Mouse (Mus musculus) heart, embryonic 15.5 days (tissue): Measurements from ENCODE around the gene D130052B06Rik. TPM values are rescaled to one million over a fixed set of nuclear protein-coding genes. Genes with fewer than 3 reads are reported as not detected.
A peak's percentile ranks its signal among the peaks of the same experiment; 100 is the strongest.

Source experiments
- ATAC-seq: fragments of 200-750 bp; cut with Nextera tagmentation; replicated peaks from 2 replicates; pipeline ENCODE4 v1.8.0; 2017; ENCODE audit warnings: low read depth, moderate TSS enrichment; ENCODE audit not compliant: insufficient number of reproducible peaks, insufficient read depth, low FRiP score
- H3K27ac ChIP-seq: fragments of 300-500 bp; sonication (generic); 2 replicates; pipeline ENCODE4 v1.5.1; 2015; ENCODE audit warnings: mild to moderate bottlenecking, inconsistent platforms
- H3K27me3 ChIP-seq: fragments of 300-500 bp; sonication (generic); 2 replicates; pipeline ENCODE4 v1.6.1; 2015; ENCODE audit warnings: inconsistent platforms
- H3K36me3 ChIP-seq: fragments of 300-500 bp; sonication (generic); 2 replicates; pipeline ENCODE4 v1.6.1; 2015; ENCODE audit warnings: mild to moderate bottlenecking, inconsistent platforms
- H3K4me1 ChIP-seq: fragments of 300-500 bp; sonication (generic); replicated peaks from 2 replicates; pipeline ENCODE4 v1.6.1; 2015; ENCODE audit warnings: inconsistent platforms
- H3K4me2 ChIP-seq: fragments of 300-500 bp; sonication (generic); 2 replicates; pipeline ENCODE4 v1.6.1; 2015; ENCODE audit warnings: inconsistent platforms, mild to moderate bottlenecking, moderate library complexity
- H3K4me3 ChIP-seq: fragments of 300-500 bp; sonication (generic); 2 replicates; pipeline ENCODE4 v1.5.1; 2015; ENCODE audit warnings: mild to moderate bottlenecking, inconsistent platforms
- H3K9ac ChIP-seq: fragments of 300-500 bp; sonication (generic); 2 replicates; pipeline ENCODE4 v1.6.1; 2015; ENCODE audit warnings: mild to moderate bottlenecking, inconsistent platforms
- H3K9me3 ChIP-seq: fragments of 300-500 bp; sonication (generic); replicated peaks from 2 replicates; pipeline ENCODE4 v1.6.1; 2016; ENCODE audit warnings: inconsistent platforms
- WGBS: fragments of 180-500 bp; shearing (Covaris S2); methylation state at CpG from one replicate; pipeline ENCODE4 v1.1.7; 2015; ENCODE audit warnings: mixed read lengths; 5-methylcytosine and 5-hydroxymethylcytosine counted together
- polyA plus RNA-seq: library from polyadenylated mRNA; unstranded; fragments of >200 nt; fragmentation: Nextera tagmentation; extraction: Ambion mirVana; gene quantifications from 2 replicates; pipeline ENCODE4 v1.2.1, GENCODE M21; 2015

D130052B06Rik gene
- not detected in 2 replicates for polyA plus RNA-seq

- no peak for ATAC-seq
These were observed at the start of gene D130052B06Rik for GRCm38 (mm10) chr11:33598986-33599385. Gene D130052B06Rik (plus strand): TSS chr11:33599302.

GRCm38 (mm10) chr11:33550861-33551560 lies 48.1 kb upstream of the D130052B06Rik start:
- WGBS = 47% methylated on average over 14 of the region's 14 CpGs
- no peaks in the 10 kb centered on the region for H3K36me3 ChIP-seq
- no peaks in the 10 kb centered on the region for H3K27me3 ChIP-seq
- H3K4me3 ChIP-seq = no peak overlapping the region
- 0 out of 2 replicates have a peak, but pooled peaks cover 3% of the 10 kb centered on the region for H3K4me1 ChIP-seq
- peak overlapping the region; percentile 32 for H3K4me2 ChIP-seq
- ATAC-seq = no peak
- H3K27ac ChIP-seq = no peak overlapping the region
- no peak overlapping the region for H3K9ac ChIP-seq
- H3K9me3 ChIP-seq = no peaks in the 10 kb centered on the region

More at GRCm38 (mm10) chr11:33598986-33599385, at the start of gene D130052B06Rik:
- H3K4me1 ChIP-seq = no peaks in the 10 kb centered on the region
- H3K27ac ChIP-seq = no peak within 1 kb of the TSS
- H3K4me3 ChIP-seq = no peak within 1 kb of the TSS
- no peak within 1 kb of the TSS for H3K9ac ChIP-seq
- 63% methylated on average over 4 of the region's 4 CpGs for WGBS
- H3K4me2 ChIP-seq = no peak within 1 kb of the TSS
- no peaks in the 10 kb centered on the region for H3K36me3 ChIP-seq
- H3K9me3 ChIP-seq = no peaks in the 10 kb centered on the region
- H3K27me3 ChIP-seq = no peaks in the 10 kb centered on the region

GRCm38 (mm10) chr11:33554123-33554522 lies 45.0 kb upstream of the D130052B06Rik start:
- Histone ChIP-seq H3K4me2 (no peak overlapping the region), H3K27me3 (no peaks in the 10 kb centered on the region), H3K9me3 (no peaks in the 10 kb centered on the region), H3K4me1 (0 out of 2 replicates have a peak, but pooled peaks cover 3% of the 10 kb centered on the region), H3K27ac (no peak overlapping the region), H3K4me3 (no peak overlapping the region), H3K9ac (no peak overlapping the region), H3K36me3 (no peaks in the 10 kb centered on the region)
- WGBS = 76% methylated on average over 8 of the region's 8 CpGs
- ATAC-seq = no peak

GRCm38 (mm10) chr11:33563921-33564320 lies 35.2 kb upstream of the D130052B06Rik start:
- Histone ChIP-seq H3K36me3 (no peaks in the 10 kb centered on the region), H3K27me3 (no peaks in the 10 kb centered on the region), H3K9me3 (no peaks in the 10 kb centered on the region), H3K27ac (no peak overlapping the region), H3K4me2 (no peak overlapping the region), H3K4me3 (no peak overlapping the region), H3K4me1 (no peaks in the 10 kb centered on the region), H3K9ac (no peak overlapping the region)
- no peak for ATAC-seq
- WGBS = 77% methylated on average over 2 of the region's 2 CpGs

- no peak overlapping the region for H3K4me2 ChIP-seq
- H3K4me3 ChIP-seq = no peak overlapping the region
- H3K4me1 ChIP-seq = no peaks in the 10 kb centered on the region
- no peak overlapping the region for H3K9ac ChIP-seq
- ATAC-seq = no peak
- H3K27ac ChIP-seq = no peak overlapping the region
- H3K36me3 ChIP-seq = no peaks in the 10 kb centered on the region
- H3K27me3 ChIP-seq = no peaks in the 10 kb centered on the region
- no peaks in the 10 kb centered on the region for H3K9me3 ChIP-seq
These were observed 28.7 kb upstream of the D130052B06Rik start for GRCm38 (mm10) chr11:33570413-33570812.

- Histone ChIP-seq H3K27ac (no peak overlapping the region), H3K27me3 (no peaks in the 10 kb centered on the region), H3K4me2 (no peak overlapping the region), H3K9ac (no peak overlapping the region), H3K9me3 (no peaks in the 10 kb centered on the region), H3K4me3 (no peak overlapping the region), H3K36me3 (no peaks in the 10 kb centered on the region), H3K4me1 (no peaks in the 10 kb centered on the region)
- ATAC-seq = no peak
- 83% methylated on average over 3 of the region's 3 CpGs for WGBS
These were observed 24.2 kb upstream of the D130052B06Rik start for GRCm38 (mm10) chr11:33574944-33575343.

- Histone ChIP-seq H3K4me3 (no peak within 1 kb of the TSS), H3K27ac (no peak within 1 kb of the TSS), H3K4me2 (no peak within 1 kb of the TSS), H3K9me3 (no peaks in the 10 kb centered on the region), H3K9ac (no peak within 1 kb of the TSS), H3K4me1 (no peaks in the 10 kb centered on the region), H3K36me3 (no peaks in the 10 kb centered on the region), H3K27me3 (no peaks in the 10 kb centered on the region)
- WGBS = 48% methylated on average over 6 of the region's 6 CpGs
- no peak for ATAC-seq
These were observed 20.2 kb upstream of the D130052B06Rik start, which contains the start of gene Gabrp for GRCm38 (mm10) chr11:33578859-33579258. Gene Gabrp (minus strand): TSS chr11:33578959.

- no peaks in the 10 kb centered on the region for H3K9me3 ChIP-seq
- no peak overlapping the region for H3K4me3 ChIP-seq
- H3K27me3 ChIP-seq = no peaks in the 10 kb centered on the region
- H3K4me1 ChIP-seq = no peaks in the 10 kb centered on the region
- ATAC-seq = no peak
- H3K27ac ChIP-seq = no peak overlapping the region
- H3K36me3 ChIP-seq = no peaks in the 10 kb centered on the region
- H3K9ac ChIP-seq = no peak overlapping the region
- 20% methylated on average over 3 of the region's 3 CpGs for WGBS
- H3K4me2 ChIP-seq = no peak overlapping the region
These were observed 19.5 kb upstream of the D130052B06Rik start for GRCm38 (mm10) chr11:33579621-33580020.

- WGBS = 76% methylated on average over 6 of the region's 6 CpGs
- Histone ChIP-seq H3K4me1 (no peaks in the 10 kb centered on the region), H3K9ac (no peak overlapping the region), H3K4me3 (no peak overlapping the region), H3K27me3 (no peaks in the 10 kb centered on the region), H3K9me3 (no peaks in the 10 kb centered on the region), H3K27ac (no peak overlapping the region), H3K36me3 (no peaks in the 10 kb centered on the region), H3K4me2 (no peak overlapping the region)
- ATAC-seq = no peak
These were observed 12.5 kb upstream of the D130052B06Rik start for GRCm38 (mm10) chr11:33586614-33587013.

GRCm38 (mm10) chr11:33590771-33591170 lies 8.3 kb upstream of the D130052B06Rik start:
- no peak overlapping the region for H3K9ac ChIP-seq
- H3K36me3 ChIP-seq = no peaks in the 10 kb centered on the region
- H3K27ac ChIP-seq = no peak overlapping the region
- no peak for ATAC-seq
- no peaks in the 10 kb centered on the region for H3K4me1 ChIP-seq
- no peaks in the 10 kb centered on the region for H3K9me3 ChIP-seq
- no peaks in the 10 kb centered on the region for H3K27me3 ChIP-seq
- WGBS = 82% methylated on average over 3 of the region's 3 CpGs
- no peak overlapping the region for H3K4me2 ChIP-seq
- no peak overlapping the region for H3K4me3 ChIP-seq

GRCm38 (mm10) chr11:33592826-33593225 lies 6.3 kb upstream of the D130052B06Rik start:
- no peak overlapping the region for H3K4me2 ChIP-seq
- ATAC-seq = no peak
- H3K9ac ChIP-seq = no peak overlapping the region
- H3K36me3 ChIP-seq = no peaks in the 10 kb centered on the region
- 77% methylated on average over 4 of the region's 4 CpGs for WGBS
- H3K9me3 ChIP-seq = no peaks in the 10 kb centered on the region
- no peak overlapping the region for H3K27ac ChIP-seq
- H3K4me1 ChIP-seq = no peaks in the 10 kb centered on the region
- no peak overlapping the region for H3K4me3 ChIP-seq
- no peaks in the 10 kb centered on the region for H3K27me3 ChIP-seq

GRCm38 (mm10) chr11:33596655-33597054 lies 2.4 kb upstream of the D130052B06Rik start:
- Histone ChIP-seq H3K4me1 (no peaks in the 10 kb centered on the region), H3K9ac (no peak overlapping the region), H3K4me2 (no peak overlapping the region), H3K36me3 (no peaks in the 10 kb centered on the region), H3K27ac (no peak overlapping the region), H3K4me3 (no peak overlapping the region), H3K27me3 (no peaks in the 10 kb centered on the region), H3K9me3 (no peaks in the 10 kb centered on the region)
- ATAC-seq = no peak
- 74% methylated on average over 4 of the region's 4 CpGs for WGBS
